Mouse (Mus musculus) urinary bladder, postnatal 10 days (tissue): Measurements from ENCODE around the gene Gucy2c.
"Not testable (repeated sequence)": the region's sequence is repeated elsewhere in the genome, so short reads cannot be mapped to it uniquely, and the experiment has no call there.

Experiments used
- DNase-seq: peaks from one replicate; pipeline ENCODE4 v3.0.0; 2022; ENCODE audit warnings: low spot score

Gucy2c gene

DNA sequence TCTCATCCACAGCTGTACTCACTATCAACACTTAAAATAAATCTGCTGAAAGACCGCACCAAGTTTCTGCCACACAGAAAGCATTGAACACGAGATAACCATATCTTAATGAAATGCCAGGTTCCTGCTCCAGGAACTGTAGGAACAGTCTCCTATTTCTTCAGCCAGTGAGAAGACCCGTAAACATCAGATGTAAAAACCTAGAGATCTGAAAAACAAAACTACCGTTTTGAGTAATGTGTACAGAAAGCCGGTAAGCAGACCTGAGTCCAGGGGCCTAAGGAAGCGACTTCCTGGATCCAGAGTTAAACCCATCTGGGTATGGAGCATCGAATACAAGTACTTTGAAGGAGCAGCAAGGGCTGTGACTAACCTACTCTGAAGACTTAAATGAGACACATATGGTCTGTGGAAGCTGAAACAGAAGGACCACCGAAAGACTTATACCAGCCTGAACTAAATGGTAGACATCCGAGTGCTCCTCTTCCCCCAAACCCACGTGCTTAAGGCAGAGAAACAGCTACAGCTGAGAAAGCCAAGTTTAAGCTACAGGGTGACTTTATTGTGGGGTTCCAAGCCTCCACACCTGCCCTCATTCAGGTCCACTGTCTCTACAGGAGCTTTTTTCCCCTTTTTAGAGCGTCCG lies 21.7 kb upstream of the Gucy2c start:
- DNase-seq = no peak

DNA sequence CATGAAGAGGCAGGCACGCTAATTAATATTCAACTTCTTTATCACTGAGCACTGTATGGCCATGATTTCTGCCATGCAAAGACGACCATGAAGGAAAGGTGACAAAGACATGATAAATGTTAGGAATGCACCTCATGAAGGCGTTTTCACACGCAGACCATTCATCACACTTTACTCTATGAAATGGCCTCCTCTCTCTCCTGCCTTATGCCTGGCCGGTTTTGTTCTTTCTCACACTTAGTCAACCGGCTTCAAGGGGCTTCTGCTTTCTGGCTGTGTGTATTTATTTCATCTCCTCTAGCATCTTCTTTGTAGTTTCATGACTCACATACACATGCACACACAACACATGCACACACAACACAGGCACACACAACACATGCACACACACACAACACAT lies 19.7 kb upstream of the Gucy2c start:
- no peak for DNase-seq

DNA sequence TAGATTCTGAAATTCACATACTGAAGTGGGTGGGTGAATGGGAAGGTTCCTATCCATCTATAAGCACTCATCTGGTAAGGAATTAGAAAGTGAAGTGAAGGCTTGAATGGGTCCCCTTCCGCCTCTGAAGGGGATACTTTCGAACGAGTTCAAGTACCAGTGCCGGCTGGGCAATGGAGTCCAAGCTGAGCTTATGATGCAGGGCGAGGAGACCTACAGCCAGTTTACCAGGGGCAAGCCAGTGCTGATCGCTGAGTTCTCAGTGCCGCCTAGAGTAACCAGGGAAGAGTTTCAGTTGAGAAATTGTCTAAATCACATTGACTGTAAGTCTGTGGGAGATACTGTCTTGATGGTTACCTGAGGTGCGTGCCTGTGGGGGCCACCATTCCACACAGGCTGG lies 19.1 kb upstream of the Gucy2c start:
- DNase-seq = no peak

DNA sequence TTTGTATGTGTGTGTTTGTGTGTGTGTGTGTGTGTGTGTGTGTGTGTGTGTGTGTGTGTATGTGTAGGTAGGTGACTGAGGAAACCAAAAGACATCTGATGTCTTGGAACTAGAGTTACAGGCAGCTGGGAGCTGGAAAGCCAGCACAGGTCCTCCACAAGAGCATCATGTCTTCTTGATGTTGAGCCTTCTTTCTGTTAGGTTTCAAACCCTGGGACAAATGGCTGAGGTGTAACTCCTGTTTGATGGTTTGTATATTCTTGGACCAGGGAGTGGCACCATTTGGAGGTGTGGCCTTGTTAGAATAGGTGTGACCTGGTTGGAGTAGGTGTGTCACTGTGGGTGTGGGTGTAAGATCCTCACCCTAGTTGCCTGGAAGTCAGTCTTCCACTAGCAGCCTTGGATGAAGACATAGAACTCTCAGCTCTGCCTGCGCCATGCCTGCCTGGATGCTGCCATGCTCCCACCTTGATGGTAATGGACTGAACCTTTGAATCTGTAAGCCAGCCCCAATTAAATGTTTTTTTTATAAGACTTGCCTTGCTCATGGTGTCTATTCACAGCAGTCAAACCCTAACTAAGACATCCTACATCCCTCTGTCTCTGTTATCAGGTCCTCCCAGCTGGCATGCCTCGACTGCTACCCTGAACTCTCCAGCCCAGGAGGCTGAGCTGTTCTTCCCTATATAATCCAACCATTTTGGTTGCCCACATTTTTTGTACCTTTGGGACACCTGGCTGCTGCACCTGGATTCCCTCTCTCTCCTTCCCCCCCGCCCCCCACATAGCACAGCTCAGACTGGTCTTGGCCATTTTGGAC lies 16.5 kb upstream of the Gucy2c start:
- not testable (repeated sequence) for DNase-seq

DNA sequence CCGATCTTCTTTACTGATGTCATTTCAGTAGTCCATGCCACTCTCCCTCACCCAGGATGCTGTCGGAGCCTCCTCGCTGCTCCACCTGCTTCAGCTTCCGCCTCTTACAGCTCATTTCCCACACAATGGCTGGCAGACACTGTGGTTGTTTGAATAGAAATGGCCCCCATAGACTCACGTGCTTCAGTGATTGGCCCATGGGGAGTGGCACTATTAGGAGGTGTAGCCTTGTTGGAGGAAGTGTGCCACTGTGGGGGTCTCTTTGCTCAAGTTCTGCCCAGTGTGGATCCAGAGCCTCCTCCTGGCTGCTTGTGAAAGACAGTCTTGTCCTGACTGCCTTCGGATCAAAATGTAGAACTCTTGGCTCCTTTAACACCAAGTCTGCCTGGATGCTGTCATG lies 14.3 kb upstream of the Gucy2c start:
- DNase-seq = no peak

DNA sequence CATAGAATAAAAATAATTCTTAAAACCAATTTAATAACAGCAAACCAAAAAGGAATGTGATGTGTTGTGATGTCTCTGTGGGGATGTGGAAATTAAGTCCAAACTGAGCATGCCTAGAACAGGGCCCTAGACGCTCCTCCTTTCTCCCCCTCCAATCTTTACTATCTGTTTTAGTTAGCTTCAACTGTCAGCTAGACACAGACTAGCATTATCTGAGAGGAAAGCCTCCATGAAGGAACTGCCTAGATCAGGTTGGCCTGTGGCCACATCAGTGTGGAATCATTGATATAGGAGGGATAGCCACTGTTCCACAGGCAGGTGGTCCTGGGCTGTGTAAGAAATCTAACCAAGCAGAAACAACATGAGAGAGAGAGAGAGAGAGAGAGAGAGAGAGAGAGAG lies 13.5 kb upstream of the Gucy2c start:
- DNase-seq = no peak

DNA sequence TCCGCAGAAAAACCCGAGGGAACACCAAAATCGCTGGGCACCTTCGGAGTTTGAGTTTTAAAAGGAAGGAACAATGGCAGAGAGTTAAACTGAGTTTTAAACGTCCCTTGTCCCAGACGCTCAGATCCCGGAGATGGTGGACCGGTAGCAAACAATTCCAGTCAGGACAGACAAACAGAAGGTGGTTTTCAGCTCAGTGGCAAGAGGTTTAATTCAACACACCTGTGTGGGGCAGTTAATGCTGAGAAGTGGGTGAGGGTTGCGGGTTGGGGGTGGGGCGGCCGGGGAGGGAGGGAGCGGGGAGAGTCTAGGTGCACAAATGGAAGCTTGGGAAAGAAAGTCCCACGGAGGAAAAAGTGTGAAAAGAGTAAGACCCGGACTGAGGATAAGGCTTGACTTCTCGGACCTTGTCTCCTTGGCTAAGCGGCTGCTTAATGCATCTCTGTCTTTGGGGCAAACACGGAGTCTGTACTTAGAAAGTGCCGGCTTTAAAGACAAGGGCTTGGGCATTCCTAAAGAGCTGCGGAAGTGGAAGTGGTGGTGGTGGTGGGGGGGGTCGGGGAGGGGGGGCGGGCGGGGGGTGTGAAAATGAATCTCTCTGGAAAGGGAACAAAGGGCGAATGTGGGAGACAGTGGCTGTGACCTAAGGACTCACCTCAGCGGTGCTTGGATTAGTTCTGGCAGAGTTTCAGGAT lies 12.4 kb upstream of the Gucy2c start:
- DNase-seq = no peak

DNA sequence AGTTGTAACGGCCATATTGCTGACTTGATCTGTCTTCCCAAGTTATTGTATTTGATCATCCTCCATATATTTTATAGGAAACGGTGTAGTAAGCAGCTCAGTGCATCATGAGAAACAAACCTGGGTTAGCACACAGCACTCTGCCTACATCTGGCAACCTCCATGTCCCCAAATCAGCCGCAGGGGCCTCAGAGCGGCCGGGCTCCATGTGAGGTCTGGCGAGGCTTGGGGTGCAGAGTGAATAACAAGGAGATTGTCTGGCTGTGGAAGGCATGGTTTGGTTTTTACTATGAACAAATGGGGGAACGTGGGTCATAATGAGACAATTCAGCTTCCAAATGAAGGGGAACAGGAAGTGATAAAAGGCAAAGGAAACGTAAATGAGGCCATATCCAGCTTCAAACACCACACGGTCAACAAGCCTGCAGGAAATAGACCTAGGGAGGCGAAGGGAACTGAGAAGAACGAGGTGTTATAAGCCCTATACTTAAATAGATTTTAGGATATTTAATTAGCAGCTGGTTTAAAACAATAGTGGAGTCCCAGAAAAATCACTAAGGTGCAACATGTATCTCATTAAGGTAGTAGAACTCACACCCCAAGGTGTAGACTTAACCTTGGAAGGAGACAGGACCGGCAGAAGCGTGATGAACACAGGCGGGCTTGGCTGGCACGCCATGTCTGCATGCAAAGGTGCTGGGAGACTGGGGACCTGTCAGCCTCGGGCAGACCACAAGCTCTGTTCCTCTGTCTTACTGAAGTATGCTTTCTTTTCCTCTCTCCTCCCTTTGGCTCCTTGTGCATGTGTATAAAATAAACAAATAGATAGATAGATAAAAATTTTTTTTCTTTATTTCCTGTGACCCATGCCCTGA lies 11.6 kb upstream of the Gucy2c start:
- no peak for DNase-seq

DNA sequence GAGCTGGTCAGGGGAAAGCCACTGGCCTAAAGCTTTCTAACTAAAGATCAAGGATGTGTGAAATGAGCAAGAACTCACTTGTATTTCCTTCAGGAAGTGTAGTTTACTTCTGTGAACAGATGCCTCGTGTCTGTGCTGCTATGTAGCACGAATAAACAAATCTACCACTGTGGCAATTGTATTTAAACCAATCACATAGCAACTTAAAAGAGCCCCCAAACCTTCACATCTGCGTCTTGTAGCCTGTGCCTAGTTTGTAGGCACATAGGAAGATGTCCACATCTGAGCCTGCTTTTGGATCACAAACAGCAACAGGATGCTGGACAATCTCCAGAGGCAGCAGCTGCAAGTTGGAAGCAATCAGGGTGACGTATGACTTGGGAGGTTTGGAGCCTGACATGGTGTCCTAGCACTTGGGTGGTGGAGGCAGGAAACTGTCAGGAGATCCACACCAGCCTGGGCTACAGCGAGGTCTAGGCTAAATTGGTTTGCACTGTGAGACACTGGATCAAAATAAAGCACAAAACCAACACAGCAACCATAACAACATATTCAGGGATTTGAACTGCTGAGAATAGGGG lies 7.9 kb upstream of the Gucy2c start:
- DNase-seq = no peak

DNA sequence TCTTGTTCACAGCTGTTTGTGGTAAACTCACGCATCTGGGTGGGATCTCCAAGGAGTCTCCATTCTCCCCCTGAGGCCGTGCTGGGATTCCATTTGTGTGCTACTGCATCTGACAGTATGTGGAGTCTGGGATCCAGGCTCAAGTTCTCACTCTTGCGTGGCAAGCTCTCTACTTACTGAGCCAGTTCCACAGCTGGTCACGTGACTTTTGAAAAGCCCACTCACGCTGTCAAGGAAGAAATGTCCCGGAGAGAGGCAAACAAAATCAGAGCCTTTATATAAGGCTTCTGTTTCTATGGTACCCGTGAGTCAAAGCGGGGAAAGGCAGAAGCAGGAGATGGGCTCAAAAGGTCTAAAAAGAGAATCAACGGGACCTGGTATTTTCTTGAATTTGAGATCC lies 1.2 kb upstream of the Gucy2c start:
- DNase-seq = no peak

DNA sequence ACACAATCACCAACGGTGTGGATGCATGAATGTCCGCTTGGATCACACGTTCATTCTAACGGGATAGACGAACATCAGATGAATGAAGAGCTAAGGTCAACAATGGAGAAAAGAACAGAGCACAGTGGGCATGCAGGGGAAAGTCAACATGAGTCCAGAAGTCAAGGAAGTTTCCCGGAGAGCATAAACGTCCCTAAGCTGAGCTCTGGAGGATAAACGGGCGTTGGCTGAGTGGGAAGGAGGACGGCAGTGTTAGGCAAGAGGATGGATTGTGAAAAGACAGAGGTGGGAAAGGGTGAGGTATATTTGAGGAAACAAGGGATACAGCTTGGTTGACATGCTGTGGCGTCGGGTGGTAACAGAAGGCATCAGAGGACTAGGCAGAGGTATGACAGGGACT lies 581 bp upstream of the Gucy2c start:
- no peak for DNase-seq

DNA sequence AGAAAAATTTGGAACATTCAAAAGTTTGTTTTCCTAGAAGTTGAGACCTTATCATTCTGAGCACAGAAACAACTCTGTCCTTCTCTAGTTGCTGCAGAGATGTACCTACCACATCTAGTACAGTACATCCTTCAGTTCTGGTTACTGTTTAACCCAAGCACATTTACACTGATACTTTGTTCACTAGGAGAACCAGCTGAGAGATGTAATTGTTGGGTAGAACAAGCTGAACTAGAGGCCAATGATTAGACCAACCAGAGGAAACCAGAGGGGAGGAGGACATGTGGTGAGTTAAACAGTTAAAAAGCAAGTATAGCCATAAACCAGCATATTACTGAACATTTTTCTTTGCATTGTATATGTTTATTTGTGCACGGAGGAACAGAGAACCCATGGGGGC lies 5.2 kb downstream of the Gucy2c start:
- DNase-seq = no peak

DNA sequence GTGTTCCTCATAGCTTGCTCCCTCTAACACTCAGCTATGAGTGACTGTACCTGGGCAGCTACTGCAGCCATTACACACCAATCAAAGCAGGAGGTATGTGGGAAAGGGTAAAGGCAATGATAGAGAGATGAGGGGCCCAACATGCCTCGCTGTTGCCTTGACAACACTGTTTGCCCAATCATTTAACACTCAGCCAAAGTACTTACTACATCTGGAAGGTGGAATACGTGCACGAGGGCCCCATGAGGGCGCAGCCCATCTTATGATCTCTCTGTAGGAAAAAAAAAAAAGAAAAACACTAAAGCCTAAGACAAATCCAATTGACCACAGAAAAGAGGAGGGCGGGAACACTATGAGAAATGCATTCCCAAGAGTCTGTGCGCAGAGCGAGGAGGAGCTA lies 11.7 kb downstream of the Gucy2c start:
- no peak for DNase-seq

DNA sequence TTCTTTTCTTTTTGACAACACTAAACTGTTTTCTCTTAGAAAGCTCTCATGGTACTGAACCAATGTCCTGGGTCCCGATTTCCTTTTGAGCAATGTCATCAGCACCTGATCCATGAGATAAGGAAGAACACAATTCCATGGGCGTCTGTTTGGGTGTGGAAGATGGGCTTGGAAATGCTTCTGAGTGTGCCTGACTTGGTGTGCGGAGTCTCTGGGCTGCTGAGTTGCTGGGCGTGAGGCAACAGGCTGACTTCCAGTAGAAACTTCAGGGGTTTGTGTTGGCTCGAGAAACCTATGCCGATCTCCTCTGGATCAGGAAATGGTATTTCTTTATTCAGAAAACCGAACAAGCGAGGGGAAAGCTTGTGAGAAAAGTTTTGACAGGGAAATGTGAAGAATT lies 12.4 kb downstream of the Gucy2c start:
- DNase-seq = no peak

DNA sequence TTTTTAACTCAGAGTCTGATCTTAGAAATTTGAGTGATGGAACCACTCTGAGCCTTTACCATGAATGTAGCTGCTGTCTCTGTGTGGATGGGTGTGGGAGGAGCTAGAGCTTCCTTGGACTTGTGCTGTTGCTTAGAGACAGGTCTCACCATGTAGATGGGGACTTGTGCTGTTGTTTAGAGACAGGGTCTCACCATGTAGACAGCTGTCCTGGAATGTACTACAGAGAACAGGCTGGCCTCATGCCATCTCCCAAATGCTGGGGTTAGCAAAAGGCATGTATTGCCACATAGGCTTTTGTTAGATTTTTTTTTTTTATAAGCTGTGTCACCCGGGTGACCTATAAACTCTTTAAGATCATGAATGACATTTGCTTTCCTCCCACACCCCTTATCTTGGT lies 17.7 kb downstream of the Gucy2c start:
- no peak for DNase-seq

DNA sequence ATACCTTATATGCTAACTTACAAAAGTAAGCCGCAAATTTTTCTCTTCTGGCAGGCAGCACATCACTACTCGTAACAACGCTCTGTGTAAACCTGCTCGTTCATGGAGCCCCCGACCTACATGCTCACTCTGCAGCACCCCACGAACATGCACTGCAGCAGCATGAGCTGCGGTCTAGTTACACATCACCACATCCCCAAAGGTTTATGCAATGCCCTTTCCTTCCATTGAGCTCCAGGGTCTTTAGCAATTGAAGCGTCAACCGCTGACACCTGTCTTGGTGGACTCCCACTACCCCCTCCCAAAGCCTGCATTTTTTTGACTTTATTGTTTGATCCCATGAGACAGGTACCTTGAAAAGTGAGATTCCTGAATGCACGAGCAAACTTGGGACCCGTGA lies 31.0 kb downstream of the Gucy2c start:
- no peak for DNase-seq

DNA sequence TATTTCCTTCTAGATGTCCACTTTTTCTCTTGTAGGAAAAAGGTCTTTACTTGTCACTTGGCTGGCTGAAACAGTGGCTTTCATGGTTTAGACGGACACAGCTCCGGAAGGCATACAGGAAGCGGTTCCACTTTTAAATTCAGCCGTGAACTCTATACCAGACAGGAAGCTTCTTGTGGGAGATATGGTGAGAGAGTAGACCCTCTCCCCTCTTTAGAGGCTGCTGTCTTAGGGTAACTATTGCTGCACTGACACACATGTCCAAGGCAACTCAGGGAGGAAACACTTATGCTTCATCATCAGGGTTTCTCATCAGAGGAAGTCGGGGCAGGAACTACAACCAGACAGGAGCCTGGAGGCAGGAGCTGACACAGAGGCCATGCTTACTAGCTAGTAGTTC lies 36.0 kb downstream of the Gucy2c start:
- DNase-seq = no peak

DNA sequence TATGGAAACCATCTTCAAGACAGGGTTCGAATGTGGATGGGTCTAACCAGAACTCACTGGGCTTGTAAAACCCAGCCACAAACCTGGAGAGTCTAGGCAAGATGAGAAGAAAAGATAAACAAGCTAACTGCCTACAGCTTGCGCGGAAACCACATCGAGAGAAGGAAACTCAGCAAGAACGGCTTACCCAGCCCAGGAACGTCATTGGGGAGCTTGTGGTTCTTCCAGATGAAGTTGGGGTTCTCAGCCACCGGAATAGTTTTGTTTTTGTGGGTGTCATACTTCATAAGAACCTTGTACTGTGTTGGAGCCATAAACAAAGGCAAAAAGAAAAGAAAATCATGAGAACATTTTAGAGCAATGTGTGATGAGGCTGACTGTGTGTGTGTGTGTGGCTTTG lies 37.8 kb downstream of the Gucy2c start:
- no peak for DNase-seq

DNA sequence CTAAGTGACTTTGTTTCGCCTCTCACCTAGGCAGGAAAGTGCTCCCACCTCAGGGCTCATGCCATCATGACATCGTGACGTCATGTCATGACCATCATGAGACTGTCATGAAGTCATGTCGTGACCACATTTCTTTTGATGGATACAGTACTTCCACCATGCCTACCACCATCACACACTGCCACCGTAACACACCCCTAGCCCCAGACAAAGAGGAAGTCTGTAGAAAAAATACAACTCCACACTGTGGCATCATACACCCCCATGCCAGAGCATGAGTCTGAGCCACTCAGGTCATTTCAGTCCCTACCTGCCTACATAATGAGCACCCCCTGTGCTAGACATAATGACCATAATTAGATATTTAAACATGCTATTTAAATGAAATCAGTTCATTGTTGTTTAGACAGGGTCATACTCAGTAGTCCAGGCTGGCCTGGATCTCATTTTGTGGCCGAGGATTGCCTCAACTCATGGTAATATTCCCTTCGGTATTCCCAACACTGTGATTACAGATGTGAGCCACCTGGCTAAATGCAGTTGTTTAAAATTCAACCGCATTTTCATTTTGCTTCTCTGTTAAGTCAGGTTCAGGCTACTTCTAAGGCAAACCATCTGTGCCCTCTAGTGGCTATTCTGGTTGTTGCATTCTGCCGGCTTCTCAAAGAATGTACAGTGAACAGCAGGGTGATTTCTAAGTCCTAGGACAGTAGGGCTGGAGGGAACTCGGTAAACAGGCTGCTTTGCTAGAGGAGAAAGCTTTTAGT lies 39.0 kb downstream of the Gucy2c start:
- DNase-seq = peak; percentile 57

DNA sequence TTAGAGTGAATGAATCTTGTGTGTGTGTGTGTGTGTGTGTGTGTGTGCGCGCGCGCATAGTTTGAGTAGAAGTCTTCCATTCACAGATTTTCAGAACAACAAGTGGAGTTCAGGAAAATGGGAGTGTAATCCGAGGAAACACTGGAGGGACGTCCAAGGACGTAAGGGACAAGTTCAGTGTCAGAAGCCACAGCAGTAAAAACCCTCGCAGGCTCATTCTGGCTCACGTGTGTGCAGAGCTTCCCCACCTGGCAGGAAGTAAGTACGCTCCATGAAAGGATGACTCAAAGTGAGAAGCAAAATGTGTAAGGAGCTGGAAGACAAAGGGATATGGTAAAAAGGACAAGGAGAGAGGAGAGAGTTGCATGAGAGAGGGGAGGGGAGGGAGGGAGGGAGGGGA lies 40.3 kb downstream of the Gucy2c start:
- DNase-seq = no peak

DNA sequence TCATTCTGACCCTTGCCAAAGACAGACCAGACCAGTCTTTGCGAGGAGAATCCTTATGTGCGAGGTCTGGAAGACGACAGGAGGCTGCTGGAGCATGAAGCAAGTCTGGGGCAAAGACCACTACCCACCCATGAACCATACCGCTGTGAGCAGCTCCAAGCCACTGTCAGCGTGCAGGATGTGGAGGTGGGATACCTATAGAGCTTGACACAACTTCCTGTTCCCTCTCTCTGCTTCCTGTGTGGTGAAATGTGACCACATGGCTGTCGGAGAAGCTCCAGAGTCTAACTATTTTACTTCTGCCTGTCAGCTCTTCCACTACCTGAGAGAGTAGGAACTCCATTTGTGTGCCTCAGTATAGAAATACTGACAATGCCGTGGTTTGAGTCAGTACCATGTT lies 45.8 kb downstream of the Gucy2c start:
- DNase-seq = no peak
